Mouse (Mus musculus): ENCODE data around the gene Hoxc13.

Hoxc13 gene

DNA sequence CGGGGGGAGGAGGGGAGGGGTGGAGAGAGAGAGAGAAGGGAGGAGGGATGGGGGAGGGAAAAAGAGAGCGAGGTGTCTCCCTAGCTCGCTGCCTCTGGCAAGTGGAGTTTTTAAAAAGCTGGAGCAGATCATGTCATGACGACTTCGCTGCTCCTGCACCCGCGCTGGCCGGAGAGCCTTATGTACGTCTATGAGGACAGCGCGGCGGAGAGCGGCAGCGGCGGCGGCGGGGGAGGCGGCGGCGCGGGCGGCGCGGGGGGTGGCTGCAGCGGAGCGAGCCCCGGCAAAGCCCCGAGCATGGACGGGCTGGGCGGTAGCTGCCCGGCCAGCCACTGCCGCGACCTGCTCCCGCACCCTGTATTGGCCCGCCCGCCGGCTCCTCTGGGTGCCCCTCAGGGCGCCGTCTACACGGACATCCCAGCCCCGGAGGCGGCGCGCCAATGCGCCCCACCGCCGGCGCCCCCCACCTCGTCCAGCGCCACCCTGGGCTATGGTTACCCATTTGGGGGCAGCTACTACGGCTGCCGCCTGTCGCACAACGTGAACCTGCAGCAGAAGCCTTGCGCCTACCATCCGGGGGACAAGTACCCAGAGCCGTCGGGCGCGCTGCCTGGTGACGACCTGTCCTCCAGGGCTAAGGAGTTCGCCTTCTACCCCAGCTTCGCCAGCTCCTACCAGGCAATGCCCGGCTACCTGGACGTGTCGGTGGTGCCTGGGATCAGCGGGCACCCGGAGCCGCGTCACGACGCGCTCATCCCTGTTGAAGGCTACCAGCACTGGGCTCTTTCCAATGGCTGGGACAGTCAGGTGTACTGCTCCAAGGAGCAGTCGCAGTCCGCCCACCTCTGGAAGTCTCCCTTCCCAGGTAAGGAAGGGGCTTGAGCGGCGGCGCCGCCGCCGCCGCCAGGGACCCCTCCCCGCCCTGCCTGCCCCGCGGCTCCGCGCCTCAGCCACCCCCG, at the start of gene Hoxc13:
Gene Hoxc13, plus strand, starts transcription at position 51 of the 959 bp plus-strand sequence.
- DNase-seq (ENCODE audit: low spot score in 2 of 2): no peak

DNA sequence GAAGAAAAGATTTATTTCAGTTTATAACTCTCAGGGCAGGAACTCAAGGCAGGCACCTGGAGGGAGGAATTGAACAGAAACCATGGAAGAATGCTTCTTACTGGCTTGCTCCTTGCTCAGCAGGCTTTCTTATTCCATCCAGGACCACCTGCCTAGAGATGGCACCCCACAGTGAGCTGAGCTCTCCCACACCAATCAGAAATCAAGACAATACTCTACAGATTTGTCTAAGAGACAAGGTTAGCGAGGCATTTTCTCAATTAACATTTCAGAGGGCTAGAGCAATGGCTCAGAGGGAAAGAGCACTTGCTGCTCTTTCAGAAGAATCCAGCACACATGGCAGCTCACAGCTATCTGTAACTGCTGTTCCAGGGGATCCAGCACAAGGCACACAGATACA, 35.1 kb upstream of the Hoxc13 start:
- DNase-seq (ENCODE audit: low spot score in 2 of 2): no peak

DNA sequence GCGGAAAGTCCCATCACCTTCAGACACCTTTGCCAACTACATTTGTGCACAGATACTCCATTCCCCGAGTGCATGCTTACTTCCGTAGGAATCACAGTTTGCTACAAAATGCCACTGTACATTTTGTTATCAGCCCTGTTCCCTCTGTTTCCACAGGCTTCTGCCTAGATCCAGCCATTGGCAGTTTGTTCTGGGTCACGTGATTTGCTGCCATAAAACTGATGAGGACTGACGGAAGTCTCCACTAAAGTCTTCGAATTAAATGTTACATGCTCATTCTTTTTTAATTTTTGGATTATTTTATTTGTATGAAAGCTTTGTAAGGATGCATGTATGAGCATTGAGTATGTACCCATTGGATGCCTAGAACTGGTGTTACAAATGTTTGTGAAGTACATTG, 25.8 kb upstream of the Hoxc13 start:
- no peak for DNase-seq (ENCODE audit: low spot score in 2 of 2)

DNA sequence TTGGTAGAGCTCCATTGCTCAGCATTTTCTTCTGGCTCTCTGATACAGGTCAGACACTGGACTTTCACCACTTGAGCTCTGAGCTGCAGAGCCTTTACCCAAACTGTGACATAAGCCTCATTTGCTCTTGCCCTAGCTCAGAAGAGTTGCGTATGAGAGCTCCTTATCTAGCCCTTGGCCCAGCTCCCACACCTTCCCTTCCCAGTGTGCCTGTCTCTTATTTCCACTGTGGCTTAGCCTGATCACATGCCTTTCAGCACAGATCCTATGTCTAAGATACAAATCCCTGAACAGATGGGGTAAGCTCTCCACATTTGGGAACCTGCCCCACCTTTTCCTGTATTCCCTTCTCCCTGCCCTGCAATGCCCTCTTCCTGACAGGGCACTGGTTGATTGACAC, 16.0 kb upstream of the Hoxc13 start:
- DNase-seq (ENCODE audit: low spot score in 2 of 2): no peak

DNA sequence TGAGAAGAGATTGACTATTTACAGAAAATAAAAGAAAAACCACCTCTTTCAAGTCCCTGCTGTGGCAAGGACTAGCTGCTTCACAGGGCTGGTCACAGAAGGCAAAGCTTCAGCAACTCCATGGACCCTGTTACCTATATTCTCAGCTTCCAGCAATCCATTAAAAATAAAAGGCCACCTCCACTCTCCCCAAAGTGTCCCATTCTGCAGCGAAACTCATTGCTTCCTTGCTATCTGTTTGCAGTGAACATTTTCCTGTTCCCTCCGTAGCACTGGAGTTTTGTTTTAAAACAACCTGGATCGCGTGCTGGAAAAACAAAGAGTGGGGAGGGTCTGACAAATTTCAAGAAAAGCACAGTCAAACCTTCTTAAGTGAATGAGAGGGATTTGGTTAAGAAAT, 11.4 kb upstream of the Hoxc13 start:
- no peak for DNase-seq (ENCODE audit: low spot score in 2 of 2)

DNA sequence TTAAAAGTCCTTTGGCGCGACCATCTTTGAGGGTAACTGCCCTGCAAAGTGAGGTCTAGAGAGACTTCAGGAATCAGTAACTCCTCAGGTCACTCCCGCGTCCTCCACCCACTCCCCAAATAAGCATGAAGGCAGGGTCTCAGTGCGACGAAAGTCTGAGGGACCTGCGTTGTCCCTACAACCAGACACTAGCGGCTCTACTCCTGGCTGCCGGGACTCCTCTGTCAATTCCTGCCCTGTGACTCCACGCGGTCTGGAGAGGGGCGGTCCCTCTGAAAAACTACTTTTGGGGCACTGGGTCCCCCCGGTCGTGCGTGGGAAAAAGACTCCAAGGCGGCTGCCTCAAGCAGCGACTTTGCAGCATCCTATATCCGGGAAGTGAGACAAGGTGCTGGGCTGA, 10.9 kb upstream of the Hoxc13 start:
- DNase-seq (ENCODE audit: low spot score in 2 of 2): no peak

DNA sequence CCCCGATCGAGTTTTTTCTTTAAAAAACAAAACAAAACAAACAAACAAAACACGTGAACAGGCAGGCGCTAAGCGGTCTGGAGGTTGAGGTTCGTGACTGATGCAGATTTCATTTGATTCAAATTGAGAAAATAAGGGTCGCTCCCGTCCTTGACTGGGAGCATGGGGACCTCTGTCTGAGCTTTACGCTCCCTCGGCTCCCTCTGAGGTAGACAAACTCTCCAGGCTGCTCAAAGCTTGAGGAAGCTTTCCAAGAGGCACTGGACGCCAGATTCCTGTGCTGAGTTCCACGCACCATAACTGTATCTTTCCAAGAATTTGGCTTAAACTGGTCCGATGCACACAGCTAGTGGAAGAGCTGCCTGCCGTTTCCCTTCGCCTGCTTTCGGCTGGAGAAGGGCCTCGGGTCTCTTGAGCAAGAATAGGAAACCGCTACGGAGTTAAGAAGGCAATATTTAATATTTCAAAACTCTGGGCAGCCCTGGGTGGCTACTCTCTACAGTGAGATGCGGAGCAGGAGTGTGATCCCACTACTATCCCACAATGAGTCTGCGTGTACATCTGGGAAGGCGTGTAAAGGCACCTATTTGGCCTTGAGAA, 10.3 kb upstream of the Hoxc13 start:
- DNase-seq (ENCODE audit: low spot score in 2 of 2): no peak

DNA sequence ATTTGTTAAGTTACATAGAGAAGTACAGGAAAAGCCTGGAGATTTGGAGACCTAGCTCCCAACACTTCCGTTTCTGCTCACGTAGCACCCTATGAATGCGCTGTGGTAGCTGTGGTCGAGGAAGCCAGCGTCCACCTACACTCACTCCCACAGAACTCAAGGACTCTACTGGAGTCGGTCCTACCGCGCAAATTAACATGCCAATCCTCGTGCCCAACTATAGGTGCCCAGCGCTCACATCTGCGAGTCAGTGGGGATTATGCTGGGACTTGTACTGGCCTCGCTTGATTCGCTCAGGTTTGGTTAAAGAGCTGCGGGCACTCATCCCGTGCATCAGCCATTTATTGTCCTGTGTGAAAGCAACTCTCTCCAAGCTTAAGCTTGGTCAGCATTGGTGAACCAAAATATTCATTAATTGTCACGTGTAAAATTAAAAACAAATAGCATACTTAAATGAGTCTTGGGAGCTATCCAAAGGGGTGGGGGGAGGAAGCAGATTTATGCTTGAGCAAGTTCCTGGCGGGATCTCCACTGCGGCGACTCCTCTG, 7.8 kb upstream of the Hoxc13 start:
- no peak for DNase-seq (ENCODE audit: low spot score in 2 of 2)

DNA sequence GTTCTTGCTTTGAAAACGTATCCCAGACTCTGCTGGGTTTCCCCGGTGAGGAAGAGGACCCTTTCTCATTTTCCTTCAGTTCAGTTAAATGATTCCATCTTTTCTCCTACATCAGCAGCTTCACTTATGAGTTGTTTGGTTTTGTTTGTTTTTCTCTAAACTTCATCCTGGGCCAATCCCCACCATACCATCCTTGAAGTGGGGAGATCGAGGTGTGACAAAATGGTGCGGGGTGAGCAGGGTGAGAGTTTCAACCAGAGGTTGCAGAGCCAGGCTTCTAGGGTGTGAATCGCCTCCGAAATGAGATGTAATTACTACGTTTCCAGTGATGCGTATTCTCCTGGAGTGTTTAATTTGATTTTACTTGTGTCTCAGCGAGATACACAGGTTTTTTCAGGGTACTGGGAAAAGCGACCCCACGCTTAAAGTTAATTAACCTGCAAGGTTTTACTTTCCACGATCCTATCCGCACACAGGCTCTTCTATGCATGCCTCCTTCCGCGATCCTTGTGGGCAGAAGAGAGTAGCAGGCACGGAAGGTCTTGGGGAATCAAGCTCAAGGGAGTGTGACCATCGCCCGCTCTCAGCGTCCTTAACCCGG, 2.8 kb upstream of the Hoxc13 start:
- no peak for DNase-seq (ENCODE audit: low spot score in 2 of 2)

DNA sequence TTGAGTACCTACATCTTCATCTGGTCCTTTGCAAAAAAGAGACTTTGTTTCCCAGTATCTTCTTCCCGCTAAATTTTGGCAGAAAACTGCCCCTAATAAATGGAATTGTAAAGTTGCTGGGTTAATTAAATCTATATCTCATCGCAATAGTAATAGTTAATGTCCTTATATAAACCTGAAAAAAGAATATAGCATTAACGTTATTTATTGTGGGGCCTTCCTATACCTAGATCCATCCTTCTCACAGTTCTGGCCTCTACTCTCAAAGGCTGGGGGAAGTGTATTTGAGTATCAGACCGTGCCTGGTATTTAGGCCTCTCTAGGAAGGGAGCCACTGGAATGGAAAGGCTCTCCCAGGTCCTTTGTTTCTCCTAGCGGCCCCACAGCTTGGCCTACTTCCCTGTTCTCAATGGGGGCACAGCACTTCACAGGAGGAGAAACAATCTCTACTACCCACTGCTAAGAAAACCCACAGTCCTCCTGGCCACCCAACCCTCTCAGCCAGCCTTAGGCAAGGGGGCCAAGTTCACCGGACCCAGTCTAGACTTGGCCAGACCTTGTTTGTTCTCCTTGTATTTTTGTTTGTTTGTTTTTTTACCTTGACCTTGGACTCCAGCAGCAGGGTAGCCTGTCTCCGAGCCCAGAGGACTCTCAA, 2.2 kb upstream of the Hoxc13 start:
- DNase-seq (ENCODE audit: low spot score in 2 of 2): no peak

DNA sequence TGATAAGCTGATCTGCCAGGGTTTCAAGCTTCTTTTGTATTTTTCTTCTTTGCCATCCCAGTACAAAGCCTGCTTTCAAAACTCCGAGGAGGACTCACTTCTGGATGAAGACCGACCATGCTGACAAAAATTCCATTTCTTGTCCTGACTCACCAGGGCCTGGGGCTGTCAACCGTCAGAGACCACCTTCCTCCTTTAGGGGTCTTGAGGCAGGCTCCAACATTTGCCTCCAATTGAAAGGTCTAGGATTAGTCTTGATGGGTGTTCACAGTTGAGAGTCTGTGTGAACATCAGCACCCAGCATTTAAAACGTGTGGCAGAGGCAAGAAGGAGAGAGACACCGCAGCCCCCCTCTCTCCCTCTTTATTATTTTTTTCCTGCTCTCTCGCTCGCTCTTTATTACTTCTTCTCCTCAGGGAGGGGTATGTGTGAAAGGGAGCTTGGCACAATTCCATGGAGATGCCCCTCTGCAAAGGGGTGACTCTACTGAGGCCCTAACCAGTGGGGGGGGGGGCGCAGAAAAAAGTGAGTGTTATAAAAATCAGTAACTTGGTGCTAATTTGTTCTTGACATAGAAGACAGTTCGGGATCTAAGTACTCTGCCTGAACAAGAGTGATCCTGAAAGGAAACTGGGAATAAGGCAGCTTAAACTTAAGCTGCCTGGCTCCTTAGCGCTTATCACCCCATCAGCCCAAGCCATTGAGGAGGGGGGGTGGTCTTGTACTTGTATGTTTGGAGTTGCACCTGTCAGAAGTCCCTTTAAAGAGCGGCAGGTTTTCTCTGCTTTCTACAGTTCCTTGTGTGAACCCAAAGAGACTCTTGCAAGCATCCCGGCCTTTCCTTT, 1.3 kb upstream of the Hoxc13 start:
- DNase-seq (ENCODE audit: low spot score in 2 of 2): no peak

DNA sequence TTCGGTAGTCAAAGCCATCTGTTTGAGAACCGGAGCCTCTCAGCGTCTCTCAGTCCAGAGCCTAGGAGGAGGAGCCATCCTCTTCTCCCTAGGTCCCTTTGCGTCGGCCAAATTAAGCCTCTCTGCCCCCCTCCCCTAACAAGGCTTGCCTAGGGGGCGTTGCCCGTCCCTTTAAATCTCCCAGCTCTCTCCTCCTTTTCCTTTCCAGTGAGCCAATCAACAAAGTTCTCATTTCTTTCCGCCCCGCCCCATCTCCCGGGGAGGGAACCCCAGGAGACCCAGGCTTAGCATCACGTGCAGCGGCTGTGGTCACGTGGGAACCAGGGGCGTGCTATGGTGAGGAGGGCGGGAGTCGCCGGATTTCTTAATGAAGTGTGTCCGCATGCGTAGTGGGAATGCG, 284 bp upstream of the Hoxc13 start:
- DNase-seq (ENCODE audit: low spot score in 2 of 2): no peak

DNA sequence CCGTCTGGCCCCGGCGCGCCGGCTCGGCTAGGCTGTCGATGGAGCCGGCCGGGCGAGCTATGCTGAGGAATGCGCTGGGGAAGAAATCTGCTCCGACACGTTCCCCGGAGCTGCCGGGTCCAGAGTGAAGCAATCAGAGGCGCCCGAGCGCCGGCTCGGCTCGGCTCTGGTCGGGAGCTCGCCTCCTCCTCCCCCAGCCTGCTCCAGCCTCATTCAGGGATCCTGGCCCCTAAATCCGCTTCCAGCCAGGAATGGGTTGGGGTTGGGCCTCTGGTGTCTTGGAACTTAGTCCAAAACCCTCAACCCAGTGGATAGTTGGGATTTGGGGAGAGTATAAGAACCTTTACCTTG, 1.1 kb downstream of the Hoxc13 start:
- DNase-seq (ENCODE audit: low spot score in 2 of 2): no peak

DNA sequence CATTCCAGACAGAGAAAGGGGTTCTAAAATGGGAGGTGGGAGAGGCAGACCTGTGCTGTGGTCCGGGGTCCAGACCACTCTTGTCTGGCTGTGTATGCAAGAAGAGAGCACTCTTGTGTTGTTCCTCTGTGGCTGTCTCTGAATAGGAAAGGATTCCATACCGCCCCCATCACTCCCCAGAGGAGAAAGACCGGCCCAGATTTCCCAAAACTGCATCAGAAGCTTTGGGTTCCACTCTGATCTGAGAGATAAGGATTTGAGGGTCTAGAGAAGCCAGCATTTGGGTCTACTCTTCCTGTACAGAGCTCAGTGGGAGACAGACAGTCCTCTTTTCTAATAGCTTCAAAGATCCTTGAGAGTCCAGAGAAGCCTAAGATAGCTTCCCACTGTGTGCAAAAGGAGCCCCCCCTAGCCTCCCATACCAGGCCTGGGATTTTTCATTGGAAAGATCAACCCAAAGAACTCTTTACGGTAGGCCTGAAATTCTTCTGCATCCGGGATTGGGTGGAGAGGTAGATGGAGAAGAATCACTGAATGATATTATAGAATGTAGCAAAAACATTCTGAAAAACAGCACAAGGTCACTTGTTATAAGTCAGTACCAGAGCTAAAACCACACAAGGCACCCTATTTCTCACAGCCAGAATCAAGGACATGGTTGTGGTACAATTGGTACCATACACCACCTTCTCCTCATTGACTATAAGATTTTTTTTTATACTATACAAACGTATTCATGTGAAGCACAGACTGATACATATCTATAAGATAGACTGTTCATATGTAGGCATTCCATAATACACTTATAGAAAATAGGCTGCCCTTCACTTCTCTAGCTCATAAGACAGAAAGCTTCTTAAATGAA, 2.0 kb downstream of the Hoxc13 start:
- no peak for DNase-seq (ENCODE audit: low spot score in 2 of 2)

DNA sequence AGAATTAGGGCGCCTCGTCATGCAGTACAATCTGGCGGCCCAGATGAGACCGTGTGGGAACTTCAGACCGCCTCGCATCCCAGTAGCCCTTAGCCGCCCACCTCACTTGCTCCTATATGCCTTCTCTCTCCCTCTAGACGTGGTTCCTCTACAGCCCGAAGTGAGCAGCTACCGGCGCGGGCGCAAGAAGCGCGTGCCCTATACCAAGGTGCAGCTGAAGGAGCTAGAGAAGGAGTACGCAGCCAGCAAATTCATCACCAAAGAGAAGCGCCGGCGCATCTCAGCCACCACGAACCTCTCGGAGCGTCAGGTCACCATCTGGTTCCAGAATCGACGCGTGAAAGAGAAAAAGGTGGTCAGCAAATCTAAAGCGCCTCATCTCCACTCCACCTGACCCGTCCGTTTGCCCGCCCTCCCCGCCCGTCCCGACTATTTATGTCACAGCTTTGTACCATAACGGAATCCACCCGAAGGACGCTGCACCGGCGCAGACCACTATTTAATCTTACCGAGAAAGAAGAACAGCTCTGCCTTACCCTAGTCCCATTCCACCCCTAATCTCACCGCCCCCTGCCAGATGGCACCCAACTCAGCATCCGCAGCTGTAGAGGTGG, 6.2 kb downstream of the Hoxc13 start:
- no peak for DNase-seq (ENCODE audit: low spot score in 2 of 2)

DNA sequence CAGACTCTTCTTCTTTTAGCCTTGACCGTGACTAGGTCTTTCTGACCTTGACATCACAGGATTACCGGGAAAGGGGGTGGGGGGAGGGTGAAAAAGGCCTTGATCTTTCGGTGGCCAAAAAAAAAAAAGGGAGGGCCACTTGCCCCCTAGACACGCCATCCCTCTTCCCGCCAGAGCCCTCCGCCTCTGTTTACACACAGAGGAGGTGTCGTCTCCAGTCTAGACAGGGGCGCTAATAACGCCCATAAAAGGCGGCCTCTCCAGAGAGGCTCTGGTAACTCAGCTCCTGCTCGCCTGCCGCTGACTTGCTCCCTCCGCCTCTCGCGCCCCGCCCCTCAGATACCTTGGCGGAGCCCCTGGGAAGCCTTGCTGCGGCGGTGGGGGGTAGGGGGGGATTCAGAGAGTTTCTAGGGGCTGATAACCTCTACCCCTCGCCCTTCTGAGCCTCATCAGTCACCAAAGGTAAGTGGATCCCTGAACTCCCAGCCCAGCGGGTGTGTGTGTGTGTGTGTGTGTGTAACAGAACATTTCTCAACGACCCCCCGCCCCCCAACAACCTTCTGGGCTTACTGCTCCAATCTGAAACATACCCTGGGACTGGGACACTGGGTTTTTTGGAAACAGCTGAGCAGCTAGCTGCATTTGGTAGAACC, 10.9 kb downstream of the Hoxc13 start:
- no peak for DNase-seq (ENCODE audit: low spot score in 2 of 2)

DNA sequence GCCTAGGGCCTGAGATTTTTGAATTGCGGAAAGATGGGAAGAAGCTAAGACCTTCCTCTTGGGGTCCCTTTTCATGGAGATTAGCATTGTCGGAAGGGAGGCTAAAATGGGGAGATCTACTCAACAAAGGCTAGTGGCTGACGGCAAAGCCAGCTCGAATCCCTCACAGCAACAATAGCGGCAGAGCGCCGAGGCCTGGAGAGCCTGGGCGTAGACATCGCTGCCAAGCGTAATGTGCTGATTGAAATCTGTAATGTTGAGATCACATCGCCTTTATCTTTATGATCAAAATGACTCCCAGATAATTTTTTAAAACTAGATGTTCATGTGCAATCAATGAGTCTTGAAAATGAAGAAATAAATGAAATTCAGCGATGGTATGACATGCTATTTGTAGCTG, 13.5 kb downstream of the Hoxc13 start:
- DNase-seq (ENCODE audit: low spot score in 2 of 2): no peak

DNA sequence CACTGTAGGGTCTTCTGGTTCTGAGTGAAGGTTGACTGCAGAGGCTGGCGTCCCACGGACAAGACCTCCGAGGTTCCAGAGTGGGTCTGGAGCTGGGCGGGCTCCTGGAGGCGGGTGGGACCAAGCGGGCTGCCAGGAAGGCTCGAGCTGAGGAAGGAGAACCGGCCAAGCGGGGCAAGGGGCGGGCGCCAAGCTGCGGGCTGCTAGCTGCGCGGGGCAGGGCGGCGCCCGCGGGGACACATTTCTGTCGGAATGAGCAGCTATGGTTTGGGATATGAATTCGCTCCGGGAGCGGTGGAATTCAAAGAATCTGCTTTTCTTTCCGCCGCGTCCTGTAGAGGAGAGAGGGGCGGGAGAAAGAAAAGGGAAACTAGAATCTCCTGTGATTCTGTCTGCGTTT, 14.0 kb downstream of the Hoxc13 start:
- DNase-seq (ENCODE audit: low spot score in 2 of 2): no peak

DNA sequence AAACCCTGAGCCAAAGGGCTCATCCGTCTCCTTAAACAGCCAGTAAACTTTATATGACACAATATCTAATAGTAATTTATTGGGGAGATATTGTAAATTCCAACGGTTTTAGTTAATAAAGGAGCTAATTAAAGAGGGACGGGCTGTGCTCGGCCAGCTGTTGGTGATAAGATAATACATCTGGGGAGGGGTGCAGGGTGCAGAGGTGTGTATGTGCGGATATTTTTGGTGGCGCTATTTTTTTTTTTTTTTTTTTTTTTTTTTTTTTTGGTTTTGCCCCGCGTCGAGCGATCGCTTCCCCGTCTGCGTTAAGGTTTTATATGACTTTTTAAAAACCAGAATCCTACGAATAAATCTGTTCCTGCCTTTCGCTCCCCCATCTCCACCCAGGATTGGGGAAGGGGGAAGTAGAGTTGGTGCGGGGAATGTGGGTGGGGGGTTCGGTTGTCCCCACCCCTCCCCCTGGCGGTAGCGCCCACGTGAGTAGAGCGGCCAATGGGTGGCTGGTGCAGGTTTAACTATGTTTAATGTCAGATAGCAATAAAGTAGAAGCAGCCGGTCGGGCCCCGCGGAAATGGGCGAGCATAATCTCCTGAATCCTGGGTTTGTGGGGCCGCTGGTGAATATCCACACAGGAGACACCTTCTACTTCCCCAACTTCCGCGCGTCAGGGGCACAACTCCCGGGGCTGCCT, 15.5 kb downstream of the Hoxc13 start, which contains the start of gene Hoxc12:
Gene Hoxc12, plus strand, starts transcription at position 479 of the 694 bp plus-strand sequence.
- no peak for DNase-seq (ENCODE audit: low spot score in 2 of 2)

Data from frontal cortex, postnatal 14 days (tissue).